Mouse (Mus musculus) C2C12 (cell line): ENCODE results near the gene Ptpn14.

Source experiments
- CTCF ChIP-seq: IDR thresholded peaks from one replicate; pipeline ENCODE4 v1.5.1; 2011; ENCODE audit not compliant: control insufficient read depth, insufficient read depth, insufficient read length
- MAX ChIP-seq: IDR thresholded peaks from one replicate; pipeline ENCODE4 v1.6.1; 2011; ENCODE audit warnings: mild to moderate bottlenecking, control low read depth
- MYOG ChIP-seq: IDR thresholded peaks from one replicate; pipeline ENCODE4 v1.6.1; 2011; ENCODE audit not compliant: control insufficient read depth, insufficient read length; ENCODE audit errors: extremely low read depth

GRCm38 (mm10) chr1:189849550-189849949 lies 121.5 kb downstream of the Ptpn14 start:
- TF ChIP-seq CTCF (no peak), MAX (no peak), MYOG (no peak)
